Mouse (Mus musculus): Measurements from ENCODE around the gene Olfr450. TPM values are rescaled to one million over a fixed set of nuclear protein-coding genes. Genes with fewer than 3 reads are reported as not detected.

Gene Olfr450
- total RNA-seq (2023), result not detected

GRCm38 (mm10) chr6:42811639-42812038 is at the start of gene Olfr450:
Olfr450 (plus strand) TSS chr6:42811939.

GRCm38 (mm10) chr6:42784793-42785192 is 26.9 kb upstream of the Olfr450 start, which contains the start of gene Olfr452:
Olfr452 (plus strand) TSS chr6:42785093.

DNA sequence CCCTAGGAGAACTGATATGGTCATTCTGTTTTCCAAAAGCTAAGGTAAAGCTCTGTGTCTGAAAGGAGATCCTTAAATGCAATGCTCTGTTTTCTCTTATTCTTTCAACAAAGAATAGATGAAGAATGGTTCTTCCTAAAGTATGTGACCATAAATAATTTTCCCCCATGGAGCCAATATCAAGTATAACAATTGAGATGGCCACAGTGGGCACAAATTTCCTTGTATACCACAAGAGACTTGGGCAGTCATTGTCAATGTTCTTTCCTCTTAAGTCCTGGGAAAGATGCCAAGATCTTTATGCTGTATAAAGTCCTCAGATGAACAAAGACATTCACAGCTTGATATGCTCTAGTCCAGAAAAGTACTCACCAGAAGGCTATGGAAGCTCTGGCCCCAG is 22.3 kb downstream of the Olfr450 start, which contains the start of gene Olfr449:
Gene Olfr449, plus strand, starts transcription at position 301 of the 400 bp plus-strand sequence.

Other genes starting within 250 kb of the Olfr450 start
- not detected for gene Tcaf3, start 214.2 kb upstream of the Olfr450 start, total RNA-seq (2023)
- gene Tcaf2, start 166.7 kb upstream of the Olfr450 start, total RNA-seq (2023), result not detected
- not detected for gene Tcaf1, start 101.9 kb upstream of the Olfr450 start, total RNA-seq (2023)
- gene Olfr453, start 72.6 kb upstream of the Olfr450 start, total RNA-seq (2023), result not detected
- not detected for gene Olfr38, start 55.5 kb upstream of the Olfr450 start, total RNA-seq (2023)
- not detected for gene Olfr452, start 26.8 kb upstream of the Olfr450 start, total RNA-seq (2023)
- gene Olfr449, start 22.4 kb downstream of the Olfr450 start, total RNA-seq (2023), result not detected
- not detected for gene Olfr448, start 78.5 kb downstream of the Olfr450 start, total RNA-seq (2023)
- not detected for gene Olfr447, start 96.9 kb downstream of the Olfr450 start, total RNA-seq (2023)
- not detected for gene Olfr446, start 109.4 kb downstream of the Olfr450 start, total RNA-seq (2023)
- gene Olfr444, start 137.1 kb downstream of the Olfr450 start, total RNA-seq (2023), result not detected